Mouse (Mus musculus): ENCODE measurements around the gene Dip2c. TPM values are rescaled to one million over a fixed set of nuclear protein-coding genes. Genes with fewer than 3 reads are reported as not detected.

The Dip2c gene
- polyA plus RNA-seq, 1 experiment: 4.0 TPM

GRCm38 (mm10) chr13:9355331-9355730, 79.0 kb downstream of the Dip2c start:
- Histone ChIP-seq H3K4me3 (ENCODE audit: control insufficient read depth, low read depth, low read length) (no peak overlapping the region), H3K36me3 (ENCODE audit: control insufficient read depth, insufficient read depth, low read length) (no peaks in the 10 kb centered on the region), H3K27me3 (ENCODE audit: control insufficient read depth, insufficient read depth, low read length) (no peaks in the 10 kb centered on the region), H3K27ac (ENCODE audit: control insufficient read depth, insufficient read depth, low read depth, low read length) (no peak overlapping the region), H3K4me1 (ENCODE audit: control insufficient read depth, insufficient read depth, low read length) (no peaks in the 10 kb centered on the region)
- TF ChIP-seq POLR2A (IDR thresholded peaks at IDR 0.05; ENCODE audit: control insufficient read depth, low read depth, low read length) (no peak), CTCF (IDR thresholded peaks at IDR 0.05; ENCODE audit: control insufficient read depth, insufficient read depth, insufficient replicate concordance, low read depth, low read length) (no peak)

- H3K27me3 ChIP-seq (ENCODE audit: control insufficient read depth, insufficient read depth, low read length): no peaks in the 10 kb centered on the region
- TF ChIP-seq CTCF (IDR thresholded peaks at IDR 0.05; ENCODE audit: control insufficient read depth, insufficient read depth, insufficient replicate concordance, low read depth, low read length) (no peak), POLR2A (IDR thresholded peaks at IDR 0.05; ENCODE audit: control insufficient read depth, low read depth, low read length) (no peak)
- no peak overlapping the region for H3K27ac ChIP-seq (ENCODE audit: control insufficient read depth, insufficient read depth, low read depth, low read length)
- no peaks in the 10 kb centered on the region for H3K4me1 ChIP-seq (ENCODE audit: control insufficient read depth, insufficient read depth, low read length)
- H3K36me3 ChIP-seq (ENCODE audit: control insufficient read depth, insufficient read depth, low read length): no peaks in the 10 kb centered on the region
- H3K4me3 ChIP-seq (ENCODE audit: control insufficient read depth, low read depth, low read length): no peak overlapping the region
Measured at GRCm38 (mm10) chr13:9361457-9361856, 85.1 kb downstream of the Dip2c start.

- no peaks in the 10 kb centered on the region for H3K27me3 ChIP-seq (ENCODE audit: control insufficient read depth, insufficient read depth, low read length)
- H3K4me3 ChIP-seq (ENCODE audit: control insufficient read depth, low read depth, low read length): no peak overlapping the region
- no peaks in the 10 kb centered on the region for H3K36me3 ChIP-seq (ENCODE audit: control insufficient read depth, insufficient read depth, low read length)
- TF ChIP-seq POLR2A (IDR thresholded peaks at IDR 0.05; ENCODE audit: control insufficient read depth, low read depth, low read length) (no peak), CTCF (IDR thresholded peaks at IDR 0.05; ENCODE audit: control insufficient read depth, insufficient read depth, insufficient replicate concordance, low read depth, low read length) (no peak)
- no peak overlapping the region for H3K27ac ChIP-seq (ENCODE audit: control insufficient read depth, insufficient read depth, low read depth, low read length)
- H3K4me1 ChIP-seq (ENCODE audit: control insufficient read depth, insufficient read depth, low read length): no peaks in the 10 kb centered on the region
Measured at GRCm38 (mm10) chr13:9371387-9371786, 95.1 kb downstream of the Dip2c start.

GRCm38 (mm10) chr13:9377130-9377529, 100.8 kb downstream of the Dip2c start:
- Histone ChIP-seq H3K4me1 (ENCODE audit: control insufficient read depth, insufficient read depth, low read length) (no peaks in the 10 kb centered on the region), H3K27me3 (ENCODE audit: control insufficient read depth, insufficient read depth, low read length) (no peaks in the 10 kb centered on the region), H3K36me3 (ENCODE audit: control insufficient read depth, insufficient read depth, low read length) (no peaks in the 10 kb centered on the region), H3K4me3 (ENCODE audit: control insufficient read depth, low read depth, low read length) (no peak overlapping the region), H3K27ac (ENCODE audit: control insufficient read depth, insufficient read depth, low read depth, low read length) (no peak overlapping the region)
- no peak for TF ChIP-seq POLR2A (IDR thresholded peaks at IDR 0.05; ENCODE audit: control insufficient read depth, low read depth, low read length)
- no peak for TF ChIP-seq CTCF (IDR thresholded peaks at IDR 0.05; ENCODE audit: control insufficient read depth, insufficient read depth, insufficient replicate concordance, low read depth, low read length)

- Histone ChIP-seq H3K27me3 (ENCODE audit: control insufficient read depth, insufficient read depth, low read length) (no peaks in the 10 kb centered on the region), H3K27ac (ENCODE audit: control insufficient read depth, insufficient read depth, low read depth, low read length) (no peak overlapping the region), H3K4me1 (ENCODE audit: control insufficient read depth, insufficient read depth, low read length) (no peaks in the 10 kb centered on the region), H3K36me3 (ENCODE audit: control insufficient read depth, insufficient read depth, low read length) (no peaks in the 10 kb centered on the region), H3K4me3 (ENCODE audit: control insufficient read depth, low read depth, low read length) (no peak overlapping the region)
- TF ChIP-seq CTCF (IDR thresholded peaks at IDR 0.05; ENCODE audit: control insufficient read depth, insufficient read depth, insufficient replicate concordance, low read depth, low read length) (no peak), POLR2A (IDR thresholded peaks at IDR 0.05; ENCODE audit: control insufficient read depth, low read depth, low read length) (no peak)
Measured at GRCm38 (mm10) chr13:9380740-9381410, 104.5 kb downstream of the Dip2c start.

DNA sequence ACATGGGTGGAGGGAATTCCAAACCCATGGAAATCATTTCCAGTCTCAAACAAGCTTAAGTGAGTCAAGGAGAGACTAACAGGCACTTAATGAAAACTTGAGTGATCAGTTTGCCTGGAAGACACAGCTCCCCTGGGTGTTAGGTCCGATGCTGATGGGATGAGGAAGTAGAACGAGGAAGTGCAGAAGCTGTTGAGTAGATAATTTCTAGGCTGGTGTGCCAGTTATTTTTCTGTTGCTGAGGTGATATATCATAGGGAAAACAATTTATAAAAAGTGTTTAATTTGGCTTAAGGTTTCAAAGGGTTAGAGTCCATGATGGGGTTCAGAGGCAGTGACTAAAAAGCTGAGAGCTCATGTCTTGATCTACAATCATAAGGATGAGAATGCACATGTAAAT, 111.7 kb downstream of the Dip2c start:
- TF ChIP-seq POLR2A (IDR thresholded peaks at IDR 0.05; ENCODE audit: control insufficient read depth, low read depth, low read length) (no peak), CTCF (IDR thresholded peaks at IDR 0.05; ENCODE audit: control insufficient read depth, insufficient read depth, insufficient replicate concordance, low read depth, low read length) (no peak)
- H3K4me3 ChIP-seq (ENCODE audit: control insufficient read depth, low read depth, low read length): no peak overlapping the region
- H3K4me1 ChIP-seq (ENCODE audit: control insufficient read depth, insufficient read depth, low read length): peaks cover 2% of the 10 kb centered on the region; the same call in 1 of the 2 replicates
- no peaks in the 10 kb centered on the region for H3K27me3 ChIP-seq (ENCODE audit: control insufficient read depth, insufficient read depth, low read length)
- no peaks in the 10 kb centered on the region for H3K36me3 ChIP-seq (ENCODE audit: control insufficient read depth, insufficient read depth, low read length)
- H3K27ac ChIP-seq (ENCODE audit: control insufficient read depth, insufficient read depth, low read depth, low read length): no peak overlapping the region

GRCm38 (mm10) chr13:9389334-9389733, 113.0 kb downstream of the Dip2c start:
- no peak overlapping the region for H3K27ac ChIP-seq (ENCODE audit: control insufficient read depth, insufficient read depth, low read depth, low read length)
- H3K4me1 ChIP-seq (ENCODE audit: control insufficient read depth, insufficient read depth, low read length): peaks cover 2% of the 10 kb centered on the region; the same call in 1 of the 2 replicates
- TF ChIP-seq CTCF (IDR thresholded peaks at IDR 0.05; ENCODE audit: control insufficient read depth, insufficient read depth, insufficient replicate concordance, low read depth, low read length): no peak
- no peak for TF ChIP-seq POLR2A (IDR thresholded peaks at IDR 0.05; ENCODE audit: control insufficient read depth, low read depth, low read length)
- H3K36me3 ChIP-seq (ENCODE audit: control insufficient read depth, insufficient read depth, low read length): no peaks in the 10 kb centered on the region
- H3K4me3 ChIP-seq (ENCODE audit: control insufficient read depth, low read depth, low read length): no peak overlapping the region
- no peaks in the 10 kb centered on the region for H3K27me3 ChIP-seq (ENCODE audit: control insufficient read depth, insufficient read depth, low read length)
